Mouse (Mus musculus) lung, postnatal 0 days (tissue): ENCODE data around the gene Fam71e2.

ENCODE experiments used
- CTCF ChIP-seq: IDR thresholded peaks from 2 replicates; pipeline ENCODE4 v1.5.1; 2016; ENCODE audit warnings: antibody characterized with exemption, mild to moderate bottlenecking
- EP300 ChIP-seq: IDR thresholded peaks from 2 replicates; pipeline ENCODE4 v1.6.1; 2016; ENCODE audit warnings: antibody characterized with exemption, mild to moderate bottlenecking, control low read depth

GRCm38 (mm10) chr7:4777851-4778637, 6.9 kb upstream of the Fam71e2 start:
- TF ChIP-seq CTCF: no peak
- TF ChIP-seq EP300: no peak
